Mouse (Mus musculus) kidney, adult 2 months (tissue): Measurements from ENCODE around the gene 1700018B08Rik.

Experiments
- CTCF ChIP-seq: fragments of 200-500 bp; conservative IDR thresholded peaks from 2 replicates; pipeline ENCODE4 v1.5.1; 2011; ENCODE audit warnings: low read depth, mild to moderate bottlenecking, control low read depth, low read length, moderate library complexity, mixed read lengths; ENCODE audit not compliant: insufficient read depth, insufficient read length
- POLR2A ChIP-seq: fragments of 200-500 bp; IDR thresholded peaks from one replicate; pipeline ENCODE4 v1.6.1; 2011; ENCODE audit warnings: low read depth, low read length, control low read depth

- TF ChIP-seq POLR2A: no peak
- no peak; the same call in 1 of the 2 replicates for TF ChIP-seq CTCF
Observed at GRCm38 (mm10) chr8:121561636-121562345, 17.7 kb upstream of the 1700018B08Rik start.
